Mouse (Mus musculus) forebrain, embryonic 11.5 days (tissue): ENCODE measurements around the gene 4930579F01Rik. TPM values are rescaled to one million over a fixed set of nuclear protein-coding genes. Genes with fewer than 3 reads are reported as not detected.

ENCODE experiments used
- ATAC-seq: fragments of 200-750 bp; cut with Nextera tagmentation; replicated peaks from 2 replicates; pipeline ENCODE4 v1.8.0; 2017; ENCODE audit warnings: moderate TSS enrichment; ENCODE audit not compliant: low FRiP score
- DNase-seq: peaks from one replicate; pipeline ENCODE4 v3.0.0-alpha.2; 2017; ENCODE audit warnings: low spot score
- H3K27ac ChIP-seq: fragments of 300-500 bp; sonication (generic); 2 replicates; pipeline ENCODE4 v1.5.1; 2014; ENCODE audit warnings: low read depth, low read length
- H3K27me3 ChIP-seq: fragments of 300-500 bp; sonication (generic); 2 replicates; pipeline ENCODE4 v1.6.1; 2014; ENCODE audit warnings: mild to moderate bottlenecking, low read length, mixed read lengths; ENCODE audit not compliant: control insufficient read depth, insufficient read depth
- H3K36me3 ChIP-seq: fragments of 300-500 bp; sonication (generic); 2 replicates; pipeline ENCODE4 v1.6.1; 2014; ENCODE audit warnings: mild to moderate bottlenecking, low read length, moderate library complexity, mixed read lengths; ENCODE audit not compliant: control insufficient read depth, insufficient read depth
- H3K4me1 ChIP-seq: fragments of 300-500 bp; sonication (generic); replicated peaks from 2 replicates; pipeline ENCODE4 v1.6.1; 2014; ENCODE audit warnings: low read length, mixed read lengths; ENCODE audit not compliant: control insufficient read depth, insufficient read depth
- H3K4me2 ChIP-seq: fragments of 300-500 bp; sonication (generic); 2 replicates; pipeline ENCODE4 v1.6.1; 2014; ENCODE audit warnings: low read depth, mild to moderate bottlenecking, low read length, moderate library complexity, mixed read lengths; ENCODE audit not compliant: severe bottlenecking
- H3K4me3 ChIP-seq: fragments of 300-500 bp; sonication (generic); 2 replicates; pipeline ENCODE4 v1.5.1; 2014; ENCODE audit warnings: low read depth, low read length
- H3K9ac ChIP-seq: fragments of 300-500 bp; sonication (generic); 2 replicates; pipeline ENCODE4 v1.6.1; 2014; ENCODE audit warnings: low read length
- H3K9me3 ChIP-seq: fragments of 300-500 bp; sonication (generic); 2 replicates; pipeline ENCODE4 v1.6.1; 2016; ENCODE audit warnings: low read length, mixed read lengths; ENCODE audit not compliant: control insufficient read depth
- WGBS: fragments of 180-500 bp; shearing (Covaris S2); extraction: QIAGEN DNeasy Blood & Tissue Kit; methylation state at CpG from one replicate; pipeline ENCODE4 v1.1.7; 2014; 5-methylcytosine and 5-hydroxymethylcytosine counted together
- polyA plus RNA-seq: library from polyadenylated mRNA; unstranded; fragments of >200 nt; fragmentation: Nextera tagmentation; extraction: Ambion mirVana; gene quantifications from 2 replicates; pipeline ENCODE4 v1.2.1, GENCODE M21; 2014

The 4930579F01Rik gene
- polyA plus RNA-seq, result 0.16 TPM in 1 of 2 replicates, not detected in the other

- Histone ChIP-seq H3K4me2 (no peak within 1 kb of the TSS), H3K4me3 (no peak within 1 kb of the TSS), H3K9me3 (no peaks in the 10 kb centered on the region), H3K9ac (no peak within 1 kb of the TSS), H3K4me1 (no peaks in the 10 kb centered on the region), H3K36me3 (no peaks in the 10 kb centered on the region), H3K27me3 (no peaks in the 10 kb centered on the region), H3K27ac (no peak within 1 kb of the TSS)
- WGBS, result 82% methylated on average over 15 of the region's 15 CpGs
- ATAC-seq, result no peak
- no peak for DNase-seq
Observed at GRCm38 (mm10) chr3:138193683-138194302, at the start of gene 4930579F01Rik. Gene 4930579F01Rik (minus strand): TSS chr3:138193825.

DNA sequence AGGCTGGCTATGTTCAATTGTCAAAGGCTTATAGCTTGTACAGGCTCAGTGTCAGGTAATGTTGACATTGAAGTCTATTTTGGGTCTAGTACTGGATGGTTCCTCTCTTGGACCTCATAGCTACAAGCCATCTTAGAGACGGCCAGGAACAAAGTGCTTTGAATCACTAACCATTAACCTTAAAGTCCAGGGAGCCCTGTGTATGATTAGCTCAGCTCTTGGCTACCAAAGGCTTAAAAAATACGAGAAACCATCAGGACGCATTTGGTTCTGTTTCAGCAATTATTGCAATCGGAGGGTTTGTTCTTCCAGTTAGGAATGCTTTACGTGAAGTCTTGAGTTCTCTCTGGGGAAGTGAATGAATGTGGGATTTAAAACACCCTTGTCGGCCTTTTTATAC is 49.3 kb upstream of the 4930579F01Rik start:
- Histone ChIP-seq H3K4me2 (no peak overlapping the region), H3K9me3 (no peaks in the 10 kb centered on the region), H3K27me3 (no peaks in the 10 kb centered on the region), H3K36me3 (no peaks in the 10 kb centered on the region), H3K4me1 (no peaks in the 10 kb centered on the region), H3K4me3 (no peak overlapping the region), H3K9ac (no peak overlapping the region), H3K27ac (no peak overlapping the region)
- 88% methylated on average over 6 of the region's 6 CpGs for WGBS
- ATAC-seq, result no peak
- no peak for DNase-seq

- Histone ChIP-seq H3K27me3 (no peaks in the 10 kb centered on the region), H3K9ac (no peak overlapping the region), H3K27ac (no peak overlapping the region), H3K4me2 (no peak overlapping the region), H3K4me1 (no peaks in the 10 kb centered on the region), H3K9me3 (no peaks in the 10 kb centered on the region), H3K36me3 (no peaks in the 10 kb centered on the region), H3K4me3 (no peak overlapping the region)
- ATAC-seq (no peak), DNase-seq (no peak)
- 80% methylated on average over 14 of the region's 14 CpGs for WGBS
Observed at GRCm38 (mm10) chr3:138242021-138242726, 48.5 kb upstream of the 4930579F01Rik start.

GRCm38 (mm10) chr3:138241371-138241770 is 47.7 kb upstream of the 4930579F01Rik start:
- no peak for DNase-seq
- no peaks in the 10 kb centered on the region for H3K27me3 ChIP-seq
- H3K4me3 ChIP-seq, result no peak overlapping the region
- no peaks in the 10 kb centered on the region for H3K9me3 ChIP-seq
- no peaks in the 10 kb centered on the region for H3K4me1 ChIP-seq
- ATAC-seq, result no peak
- 71% methylated on average over 6 of the region's 6 CpGs for WGBS
- no peak overlapping the region for H3K9ac ChIP-seq
- no peaks in the 10 kb centered on the region for H3K36me3 ChIP-seq
- H3K4me2 ChIP-seq, result no peak overlapping the region
- H3K27ac ChIP-seq, result no peak overlapping the region

- no peaks in the 10 kb centered on the region for H3K9me3 ChIP-seq
- H3K27me3 ChIP-seq, result no peaks in the 10 kb centered on the region
- H3K4me1 ChIP-seq, result no peaks in the 10 kb centered on the region
- no peak overlapping the region for H3K4me2 ChIP-seq
- DNase-seq (no peak), ATAC-seq (no peak)
- H3K4me3 ChIP-seq, result no peak overlapping the region
- H3K36me3 ChIP-seq, result no peaks in the 10 kb centered on the region
- no peak overlapping the region for H3K27ac ChIP-seq
- no peak overlapping the region for H3K9ac ChIP-seq
- WGBS, result 85% methylated on average over 5 of the region's 5 CpGs
Observed at GRCm38 (mm10) chr3:138240942-138241341, 47.3 kb upstream of the 4930579F01Rik start.

- no peaks in the 10 kb centered on the region for H3K36me3 ChIP-seq
- no peak overlapping the region for H3K9ac ChIP-seq
- 89% methylated on average over 3 of the region's 3 CpGs for WGBS
- H3K4me2 ChIP-seq, result no peak overlapping the region
- no peak for ATAC-seq
- H3K4me1 ChIP-seq, result no peaks in the 10 kb centered on the region
- H3K27ac ChIP-seq, result no peak overlapping the region
- no peaks in the 10 kb centered on the region for H3K9me3 ChIP-seq
- no peak for DNase-seq
- H3K4me3 ChIP-seq, result no peak overlapping the region
- H3K27me3 ChIP-seq, result no peaks in the 10 kb centered on the region
Observed at GRCm38 (mm10) chr3:138240411-138240810, 46.8 kb upstream of the 4930579F01Rik start.

DNA sequence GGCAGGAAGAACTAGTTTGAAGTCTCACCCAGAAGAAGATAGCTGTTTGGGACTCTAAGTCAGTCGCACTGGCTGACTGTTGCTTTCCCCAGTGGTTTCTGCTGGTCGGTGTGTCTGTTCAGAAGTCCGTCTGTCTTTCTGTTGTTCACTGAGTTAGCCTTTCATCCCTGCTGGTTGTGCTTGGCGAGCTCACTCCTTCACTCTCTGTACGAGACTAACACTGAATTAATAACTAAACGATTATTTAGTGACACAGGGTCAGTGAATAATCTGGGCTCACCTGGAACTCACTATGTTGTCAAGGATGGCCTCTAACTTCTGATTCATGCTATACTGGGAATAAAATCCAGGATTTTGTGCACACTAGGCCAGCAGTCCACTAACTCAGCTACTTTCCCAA is 45.8 kb upstream of the 4930579F01Rik start:
- H3K36me3 ChIP-seq, result no peaks in the 10 kb centered on the region
- H3K27ac ChIP-seq, result no peak overlapping the region
- H3K4me3 ChIP-seq, result no peak overlapping the region
- no peak for ATAC-seq
- H3K27me3 ChIP-seq, result no peaks in the 10 kb centered on the region
- WGBS, result 88% methylated on average over 6 of the region's 6 CpGs
- no peak for DNase-seq
- no peak overlapping the region for H3K4me2 ChIP-seq
- H3K9ac ChIP-seq, result no peak overlapping the region
- no peaks in the 10 kb centered on the region for H3K9me3 ChIP-seq
- no peaks in the 10 kb centered on the region for H3K4me1 ChIP-seq

DNA sequence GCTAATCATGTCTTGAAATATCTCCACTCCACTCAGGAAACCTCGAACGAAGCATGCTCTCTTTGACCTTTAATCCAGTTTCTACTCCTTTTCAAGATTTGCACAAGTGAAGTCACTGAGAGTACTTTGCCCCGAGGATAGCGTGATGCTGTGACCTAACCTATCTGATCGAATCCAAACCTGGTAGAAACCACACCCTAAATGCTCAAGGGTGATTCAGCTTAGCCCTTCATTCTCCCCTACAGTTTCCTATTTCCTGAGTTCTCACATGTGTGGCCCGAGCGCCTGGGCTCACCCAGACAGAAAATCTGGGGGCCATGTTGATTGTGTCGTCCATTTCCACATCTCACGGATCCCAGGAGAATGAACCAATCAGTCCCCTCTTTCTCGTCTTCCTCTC is 44.4 kb upstream of the 4930579F01Rik start:
- ATAC-seq, result no peak
- Histone ChIP-seq H3K9ac (no peak overlapping the region), H3K4me3 (no peak overlapping the region), H3K27me3 (no peaks in the 10 kb centered on the region), H3K27ac (no peak overlapping the region), H3K4me2 (no peak overlapping the region), H3K4me1 (no peaks in the 10 kb centered on the region), H3K9me3 (no peaks in the 10 kb centered on the region), H3K36me3 (no peaks in the 10 kb centered on the region)
- WGBS, result 90% methylated on average over 10 of the region's 10 CpGs
- DNase-seq, result no peak
